Mouse (Mus musculus): Measurements from ENCODE around the gene Zbtb7b. TPM values are rescaled to one million over a fixed set of nuclear protein-coding genes. Genes with fewer than 3 reads are reported as not detected.

Zbtb7b gene
- polyA plus RNA-seq, 1 experiment, result 76.2 TPM

DNA sequence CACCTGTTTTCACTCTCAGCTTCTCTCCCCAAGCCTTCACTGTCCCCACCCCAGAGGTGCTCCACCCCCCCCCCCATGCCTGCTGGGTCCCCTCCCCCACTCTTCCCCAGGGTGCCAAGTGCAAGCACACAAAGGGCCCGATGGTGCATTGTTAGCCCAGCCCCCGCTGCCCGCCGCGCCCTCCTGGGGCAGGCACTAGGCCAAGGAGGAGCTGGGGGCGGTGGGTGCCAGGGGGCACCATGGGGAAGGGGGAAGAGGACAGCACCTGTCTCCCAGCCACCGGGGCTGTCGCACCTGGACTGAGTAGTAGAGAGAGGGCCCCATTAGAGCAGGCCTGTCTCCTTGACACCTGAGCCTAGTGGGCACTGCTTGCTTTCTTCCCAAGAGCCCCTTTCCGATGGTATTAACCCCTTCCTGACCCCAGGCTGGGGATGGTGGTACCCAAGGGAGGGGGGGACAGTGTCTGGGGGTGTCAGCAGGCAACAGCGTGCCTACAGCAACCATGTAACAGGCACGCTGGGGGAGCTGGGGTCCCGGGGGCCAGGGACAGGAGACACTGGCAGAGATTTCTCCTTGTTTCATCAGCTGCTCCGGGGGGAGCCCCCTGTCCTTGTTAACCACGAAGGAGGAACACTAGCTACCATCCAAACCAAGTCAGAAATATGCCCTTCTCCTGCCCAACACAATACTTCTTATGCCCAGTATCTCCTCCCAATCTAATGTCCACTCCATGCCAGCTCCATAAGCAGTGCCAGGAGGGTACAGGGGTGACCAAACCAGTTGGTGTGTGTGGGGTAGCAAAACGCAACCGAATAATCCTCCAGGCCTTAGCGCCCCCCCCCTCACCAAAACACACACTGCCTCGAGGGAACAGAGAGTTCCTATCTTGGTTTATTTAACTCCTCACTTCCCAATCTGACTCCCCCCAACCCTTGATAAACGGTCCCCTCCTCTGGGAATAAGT lies 3.6 kb downstream of the Zbtb7b start:
- H3K4me3 ChIP-seq (replicated peaks), result peak overlapping the region; percentile 97
- H3K36me3 ChIP-seq (replicated peaks; ENCODE audit: low read length), result peaks cover 38% of the 10 kb centered on the region
- H3K9me3 ChIP-seq, result no peaks in the 10 kb centered on the region
- H3K4me1 ChIP-seq, result peaks cover 72% of the 10 kb centered on the region
- peaks cover 2% of the 10 kb centered on the region for H3K27me3 ChIP-seq (replicated peaks)
- no peak for TF ChIP-seq GATA1 (IDR thresholded peaks at IDR 0.05; ENCODE audit: borderline replicate concordance, low read length)
- TF ChIP-seq FLI1 (IDR thresholded peaks at IDR 0.05; ENCODE audit: low read length), result no peak

- Histone ChIP-seq H3K9me3 (no peaks in the 10 kb centered on the region), H3K27me3 (replicated peaks) (peaks cover 2% of the 10 kb centered on the region), H3K4me1 (peaks cover 74% of the 10 kb centered on the region), H3K36me3 (replicated peaks; ENCODE audit: low read length) (peaks cover 46% of the 10 kb centered on the region), H3K4me3 (replicated peaks) (peak overlapping the region; percentile 69)
- TF ChIP-seq FLI1 (IDR thresholded peaks at IDR 0.05; ENCODE audit: low read length), result no peak
- no peak for TF ChIP-seq GATA1 (IDR thresholded peaks at IDR 0.05; ENCODE audit: borderline replicate concordance, low read length)
These were observed 4.5 kb downstream of the Zbtb7b start for GRCm38 (mm10) chr3:89390111-89390515.

GRCm38 (mm10) chr3:89388901-89389740 lies 5.5 kb downstream of the Zbtb7b start:
- Histone ChIP-seq H3K36me3 (replicated peaks; ENCODE audit: low read length) (peaks cover 53% of the 10 kb centered on the region), H3K27me3 (replicated peaks) (peaks cover 3% of the 10 kb centered on the region), H3K4me1 (peaks cover 82% of the 10 kb centered on the region), H3K9me3 (no peaks in the 10 kb centered on the region), H3K4me3 (replicated peaks) (peak overlapping the region; percentile 75)
- TF ChIP-seq FLI1 (IDR thresholded peaks at IDR 0.05; ENCODE audit: low read length), result no peak

GRCm38 (mm10) chr3:89388134-89388881 lies 6.3 kb downstream of the Zbtb7b start:
- Histone ChIP-seq H3K4me3 (replicated peaks) (peak overlapping the region; percentile 77), H3K27me3 (replicated peaks) (peaks cover 5% of the 10 kb centered on the region), H3K36me3 (replicated peaks; ENCODE audit: low read length) (peaks cover 61% of the 10 kb centered on the region), H3K9me3 (no peaks in the 10 kb centered on the region), H3K4me1 (peaks cover 90% of the 10 kb centered on the region)
- TF ChIP-seq FLI1 (IDR thresholded peaks at IDR 0.05; ENCODE audit: low read length) (no peak), GATA1 (IDR thresholded peaks at IDR 0.05; ENCODE audit: borderline replicate concordance, low read length) (no peak)

DNA sequence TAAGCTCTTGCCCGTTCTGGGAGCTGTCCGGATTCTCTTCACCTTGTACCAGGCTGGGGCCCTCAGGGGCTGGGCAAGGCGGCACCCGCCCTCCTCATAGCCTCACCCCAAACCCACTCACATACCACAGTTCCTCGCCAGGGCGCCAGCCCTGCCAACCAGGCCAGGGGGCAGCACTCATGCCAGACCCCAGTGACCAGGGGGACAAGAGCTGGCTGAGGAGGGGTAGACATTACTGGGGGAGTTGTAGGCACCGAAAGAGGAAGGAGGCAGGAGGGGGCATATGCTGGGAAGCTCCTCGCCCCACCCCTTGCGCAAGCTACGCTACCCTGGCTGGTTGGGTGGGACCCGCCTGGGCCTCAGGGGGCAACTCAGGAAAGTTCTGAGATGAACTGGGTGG lies 6.9 kb downstream of the Zbtb7b start:
- Histone ChIP-seq H3K9me3 (no peaks in the 10 kb centered on the region), H3K4me3 (replicated peaks) (peak overlapping the region; percentile 71), H3K36me3 (replicated peaks; ENCODE audit: low read length) (peaks cover 68% of the 10 kb centered on the region), H3K27me3 (replicated peaks) (peaks cover 5% of the 10 kb centered on the region), H3K4me1 (peaks cover 91% of the 10 kb centered on the region)
- no peak for TF ChIP-seq GATA1 (IDR thresholded peaks at IDR 0.05; ENCODE audit: borderline replicate concordance, low read length)
- no peak for TF ChIP-seq FLI1 (IDR thresholded peaks at IDR 0.05; ENCODE audit: low read length)

DNA sequence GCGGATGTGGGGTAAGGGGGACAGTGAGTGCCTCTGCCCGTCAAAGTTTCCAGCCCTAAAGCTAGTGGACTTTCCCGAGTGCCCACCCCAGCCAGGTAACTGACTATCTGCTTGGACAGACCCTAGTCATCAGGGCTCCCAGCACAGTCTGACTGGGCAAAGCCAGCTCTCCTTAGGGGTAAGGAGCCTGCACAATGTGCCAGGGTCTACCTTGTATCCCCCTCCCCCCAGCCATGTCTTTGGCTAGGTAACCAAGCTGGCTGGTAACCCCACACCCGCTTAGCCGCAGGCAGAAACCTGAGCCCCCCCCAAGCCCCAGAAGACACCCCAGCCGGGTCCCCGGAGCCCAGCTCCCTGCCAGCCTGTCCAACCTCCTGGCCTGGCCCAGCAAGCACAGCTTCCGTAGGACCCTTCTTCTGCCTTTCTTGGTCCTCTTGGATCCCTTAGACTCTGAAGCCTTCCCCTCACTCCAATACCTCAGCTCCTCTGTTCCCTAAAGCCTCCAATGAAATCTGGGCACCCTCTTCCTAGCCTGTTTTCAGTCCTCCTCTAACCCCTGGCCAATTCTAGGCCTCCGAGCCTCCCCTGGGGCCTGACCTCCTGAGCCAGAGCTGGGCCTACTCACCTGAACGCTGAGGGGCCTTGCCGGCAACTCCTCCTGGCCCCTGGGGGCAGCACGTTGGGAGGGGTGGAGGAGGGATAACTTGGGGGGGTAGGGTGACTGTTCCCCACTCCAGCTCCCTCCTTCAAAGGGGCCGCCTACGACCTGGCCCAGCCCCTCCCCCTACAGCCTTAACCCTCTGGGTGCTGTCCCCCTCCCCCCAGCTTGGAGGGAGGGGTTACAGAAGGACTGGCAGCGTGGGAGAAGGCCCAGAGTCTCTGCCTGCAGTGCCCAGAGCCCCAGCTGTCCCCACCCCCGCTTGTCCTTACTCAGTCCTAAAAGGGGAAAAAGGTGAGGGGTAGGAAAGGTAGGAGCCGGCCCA lies 7.8 kb downstream of the Zbtb7b start:
- H3K4me1 ChIP-seq, result peaks cover 91% of the 10 kb centered on the region
- peak overlapping the region; percentile 46 for H3K4me3 ChIP-seq (replicated peaks)
- peaks cover 5% of the 10 kb centered on the region for H3K27me3 ChIP-seq (replicated peaks)
- no peaks in the 10 kb centered on the region for H3K9me3 ChIP-seq
- H3K36me3 ChIP-seq (replicated peaks; ENCODE audit: low read length), result peaks cover 77% of the 10 kb centered on the region
- TF ChIP-seq GATA1 (IDR thresholded peaks at IDR 0.05; ENCODE audit: borderline replicate concordance, low read length), result no peak
- no peak for TF ChIP-seq FLI1 (IDR thresholded peaks at IDR 0.05; ENCODE audit: low read length)

- TF ChIP-seq FLI1 (IDR thresholded peaks at IDR 0.05; ENCODE audit: low read length) (no peak), GATA1 (IDR thresholded peaks at IDR 0.05; ENCODE audit: borderline replicate concordance, low read length) (no peak)
- Histone ChIP-seq H3K4me3 (replicated peaks) (peak overlapping the region; percentile 82), H3K4me1 (peaks cover 78% of the 10 kb centered on the region), H3K9me3 (no peaks in the 10 kb centered on the region), H3K36me3 (replicated peaks; ENCODE audit: low read length) (peaks cover 89% of the 10 kb centered on the region), H3K27me3 (replicated peaks) (peaks cover 5% of the 10 kb centered on the region)
These were observed 9.1 kb downstream of the Zbtb7b start for GRCm38 (mm10) chr3:89385451-89385850.

DNA sequence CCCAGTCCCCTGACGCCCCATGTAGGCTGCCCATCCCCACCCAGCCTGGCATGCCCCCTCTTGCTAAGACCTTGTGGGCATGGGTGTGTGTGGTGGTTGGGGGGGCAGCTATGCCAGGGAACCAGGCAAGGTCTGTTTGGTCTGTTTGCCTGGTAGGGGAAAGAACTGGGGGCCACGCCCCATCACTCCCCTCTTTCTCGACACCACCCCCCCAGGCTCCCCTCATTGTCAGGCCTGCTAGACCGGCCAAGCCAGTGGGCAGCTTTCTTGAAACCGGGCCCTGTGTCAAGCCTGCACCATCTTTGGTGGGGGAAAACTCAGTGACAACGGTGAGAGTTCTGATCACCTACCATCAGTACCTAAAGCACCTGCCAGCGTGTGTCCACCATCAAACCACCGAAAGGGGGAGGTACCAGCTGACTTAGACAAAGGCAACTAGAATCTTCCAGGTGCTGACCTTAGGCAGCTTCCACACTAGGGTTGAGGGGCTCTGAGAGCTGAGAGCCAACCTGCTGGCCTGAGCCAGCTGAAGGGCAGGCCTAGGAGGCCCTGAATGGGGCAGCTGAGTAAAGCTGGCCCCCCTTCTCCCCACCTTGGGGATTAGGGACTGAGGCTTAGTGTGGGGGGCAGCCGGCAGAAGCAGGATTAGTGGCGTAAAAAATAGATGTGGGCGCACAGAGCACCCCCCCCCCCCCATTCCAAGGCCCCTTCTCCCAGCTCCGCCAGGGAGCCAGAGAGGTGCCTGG lies 10.1 kb downstream of the Zbtb7b start:
- peaks cover 70% of the 10 kb centered on the region for H3K4me1 ChIP-seq
- TF ChIP-seq GATA1 (IDR thresholded peaks at IDR 0.05; ENCODE audit: borderline replicate concordance, low read length), result no peak
- no peak for TF ChIP-seq FLI1 (IDR thresholded peaks at IDR 0.05; ENCODE audit: low read length)
- H3K9me3 ChIP-seq, result no peaks in the 10 kb centered on the region
- peak overlapping the region; percentile 28 for H3K4me3 ChIP-seq (replicated peaks)
- H3K36me3 ChIP-seq (replicated peaks; ENCODE audit: low read length), result peaks cover 90% of the 10 kb centered on the region
- H3K27me3 ChIP-seq (replicated peaks), result peaks cover 5% of the 10 kb centered on the region
